Mouse (Mus musculus) mature B cell (primary cell): ENCODE data around the gene Mars.
"Not testable (repeated sequence)": the region's sequence is repeated elsewhere in the genome, so short reads cannot be mapped to it uniquely, and the experiment has no call there.

Source experiments
- in situ Hi-C: fragments of 300-500 bp; cut with MboI; formaldehyde crosslinking; loops from 2 replicates; pipeline ENCODE4 v1.14.3; 2019

Mars gene

DNA sequence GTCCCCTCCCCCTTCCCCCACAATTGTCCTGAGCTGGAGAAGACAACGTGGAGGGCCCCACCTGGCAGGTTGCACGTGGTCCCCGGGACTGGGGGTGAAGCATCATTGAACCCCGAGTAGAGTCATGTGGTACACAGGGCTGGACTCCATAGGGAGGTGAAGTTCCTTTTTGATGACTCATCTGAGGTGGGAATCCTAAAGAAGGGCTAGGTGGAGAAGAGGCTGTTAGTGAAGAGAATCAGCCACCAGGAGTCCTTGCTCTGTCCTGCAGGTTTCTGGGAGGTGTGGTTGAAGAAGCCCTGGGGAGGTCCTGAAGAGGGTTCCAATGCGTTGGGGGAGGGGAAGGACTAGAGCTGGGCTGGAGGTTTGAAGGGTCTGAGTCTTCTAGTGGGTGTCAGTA, 25.4 kb upstream of the Mars start:
- in situ Hi-C loops, result no loop called here

DNA sequence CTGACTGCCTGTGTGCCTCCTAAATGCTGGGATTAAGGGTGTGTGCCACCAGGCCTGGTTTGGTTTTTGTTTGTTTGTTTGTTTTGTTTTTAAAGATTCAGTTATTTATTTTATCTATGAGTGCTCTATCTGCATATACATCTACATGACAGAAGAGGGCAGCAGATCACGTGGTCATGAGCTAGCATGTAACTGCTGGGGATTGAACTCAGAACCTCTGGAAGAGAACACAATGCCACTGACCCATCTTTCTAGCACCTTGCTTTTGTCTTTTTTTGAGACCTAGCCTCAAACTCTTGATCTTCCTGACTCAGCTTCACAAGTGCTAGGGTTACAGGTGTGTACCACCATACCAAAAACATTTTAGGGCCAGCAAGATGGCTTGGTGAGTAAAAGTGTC, 23.7 kb upstream of the Mars start:
- in situ Hi-C loops, result no loop called here

DNA sequence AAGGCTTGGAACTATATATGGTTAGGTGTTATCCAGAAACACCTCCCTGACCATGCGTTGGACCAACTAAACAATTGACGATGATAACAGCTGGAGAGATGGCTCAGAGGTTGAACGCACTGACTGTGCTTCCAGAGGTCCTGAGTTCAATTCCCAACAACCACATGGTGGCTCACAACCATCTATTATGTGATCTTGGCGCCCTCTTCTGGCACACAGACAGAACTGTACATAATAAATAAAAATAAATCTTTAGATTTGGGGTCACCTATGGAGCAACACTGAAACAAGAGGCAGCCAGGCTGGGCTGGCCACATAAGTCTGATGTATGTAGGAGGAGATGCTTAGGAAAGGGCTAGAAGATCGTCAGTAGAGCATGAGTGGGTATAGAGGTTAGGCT, 21.6 kb upstream of the Mars start:
- in situ Hi-C loops, result no loop called here

DNA sequence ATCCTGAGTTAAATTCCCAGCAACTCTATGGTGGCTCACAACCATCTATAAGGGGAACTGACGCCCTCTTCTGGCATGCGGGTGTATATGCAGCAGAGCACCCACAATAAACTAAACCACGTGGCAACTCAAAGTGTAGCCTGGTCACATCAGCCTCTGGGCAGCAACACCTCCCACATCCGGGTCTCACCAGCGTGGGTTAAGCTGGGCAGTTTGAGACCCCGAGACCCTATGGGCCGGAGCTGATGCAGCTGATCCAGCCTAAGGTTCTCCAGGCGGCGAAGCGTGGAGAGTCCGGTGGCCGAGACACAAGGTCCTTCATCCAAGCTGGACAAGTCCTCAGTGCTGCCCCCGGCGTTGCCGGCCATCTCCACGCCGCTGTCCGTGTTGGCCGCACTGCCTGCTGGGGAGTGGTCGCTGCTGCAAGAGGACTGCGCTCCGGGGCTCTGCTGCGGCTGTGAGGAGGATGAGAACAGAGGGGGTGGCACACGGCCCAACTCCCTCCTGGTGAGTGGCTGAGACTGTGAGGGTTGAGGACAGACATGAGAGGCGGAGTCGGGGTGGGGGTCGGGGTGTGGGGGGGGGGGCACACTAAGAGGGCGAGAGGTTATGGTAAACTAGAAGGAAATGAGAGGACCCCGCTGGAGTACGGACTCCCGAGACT, 20.8 kb upstream of the Mars start:
- in situ Hi-C loops, result no loop called here

DNA sequence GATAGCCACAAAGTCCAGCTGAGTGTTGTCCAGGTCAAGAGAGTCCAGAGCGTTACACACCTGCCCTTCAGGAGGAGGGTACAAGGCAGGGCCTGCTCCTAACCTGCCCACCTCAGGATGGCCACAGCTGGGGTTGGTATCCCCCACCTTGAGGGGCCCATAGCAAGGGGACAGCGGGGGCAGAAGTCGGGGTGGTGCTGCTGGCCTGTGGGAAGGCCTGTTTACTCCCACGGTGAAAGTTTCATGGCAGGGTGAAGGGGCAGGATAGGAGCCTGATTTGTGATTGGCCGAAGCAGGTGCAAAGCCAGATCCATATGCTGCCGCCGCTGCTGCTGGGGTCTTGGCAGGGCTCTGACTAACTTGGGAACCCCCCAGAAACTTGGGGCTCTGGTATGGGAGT, 18.6 kb upstream of the Mars start:
- in situ Hi-C loops, result no loop called here

DNA sequence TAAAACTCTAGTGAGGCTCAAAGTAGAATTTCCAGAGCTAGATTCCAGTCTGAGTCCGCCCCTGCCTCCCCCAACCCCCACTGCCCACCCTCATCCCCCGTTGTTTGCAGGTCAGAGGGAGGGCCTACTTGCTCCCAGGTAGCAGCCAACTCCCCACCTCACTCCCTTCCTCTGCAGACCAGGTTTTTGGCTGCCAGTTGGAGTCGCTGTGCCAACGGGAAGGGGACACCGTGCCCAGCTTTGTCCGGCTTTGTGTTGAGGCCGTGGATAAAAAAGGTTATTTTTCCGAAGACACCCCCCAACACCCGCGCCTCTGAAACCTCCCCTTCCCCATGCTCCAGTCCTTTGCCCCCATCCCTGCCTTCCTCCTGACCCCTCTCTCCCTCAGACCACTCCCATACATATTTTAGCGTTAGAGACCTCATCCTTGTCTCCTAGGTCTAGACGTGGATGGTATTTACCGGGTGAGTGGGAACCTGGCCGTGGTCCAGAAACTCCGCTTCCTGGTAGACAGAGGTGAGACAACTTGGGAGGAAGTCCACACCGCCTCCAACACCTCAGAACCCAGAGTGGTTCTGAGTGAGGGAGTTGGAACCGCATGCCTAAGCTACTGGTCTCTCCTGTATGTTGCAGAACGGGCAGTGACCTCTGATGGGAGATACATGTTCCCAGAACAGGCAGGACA, 16.0 kb upstream of the Mars start:
- in situ Hi-C loops, result no loop called here

DNA sequence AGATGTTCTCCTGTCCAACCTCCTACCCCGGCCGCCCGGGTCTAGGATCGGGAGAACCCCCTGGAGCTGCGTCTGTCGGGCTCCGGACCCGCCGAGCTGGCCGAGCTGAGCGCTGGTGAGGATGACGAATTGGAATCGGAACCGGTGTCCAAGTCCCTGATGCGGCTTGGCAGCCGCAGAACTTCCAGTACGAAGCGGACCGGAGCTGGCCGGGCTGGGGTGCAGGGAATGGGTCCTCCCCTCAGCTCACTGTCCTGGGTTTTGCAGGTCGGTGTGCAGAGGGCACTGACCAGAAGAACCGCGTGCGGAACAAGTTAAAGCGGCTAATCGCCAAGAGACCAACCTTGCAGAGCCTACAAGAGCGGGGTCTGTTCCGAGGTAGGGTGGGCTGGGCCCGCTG, 15.2 kb upstream of the Mars start:
- in situ Hi-C loops, result no loop called here

DNA sequence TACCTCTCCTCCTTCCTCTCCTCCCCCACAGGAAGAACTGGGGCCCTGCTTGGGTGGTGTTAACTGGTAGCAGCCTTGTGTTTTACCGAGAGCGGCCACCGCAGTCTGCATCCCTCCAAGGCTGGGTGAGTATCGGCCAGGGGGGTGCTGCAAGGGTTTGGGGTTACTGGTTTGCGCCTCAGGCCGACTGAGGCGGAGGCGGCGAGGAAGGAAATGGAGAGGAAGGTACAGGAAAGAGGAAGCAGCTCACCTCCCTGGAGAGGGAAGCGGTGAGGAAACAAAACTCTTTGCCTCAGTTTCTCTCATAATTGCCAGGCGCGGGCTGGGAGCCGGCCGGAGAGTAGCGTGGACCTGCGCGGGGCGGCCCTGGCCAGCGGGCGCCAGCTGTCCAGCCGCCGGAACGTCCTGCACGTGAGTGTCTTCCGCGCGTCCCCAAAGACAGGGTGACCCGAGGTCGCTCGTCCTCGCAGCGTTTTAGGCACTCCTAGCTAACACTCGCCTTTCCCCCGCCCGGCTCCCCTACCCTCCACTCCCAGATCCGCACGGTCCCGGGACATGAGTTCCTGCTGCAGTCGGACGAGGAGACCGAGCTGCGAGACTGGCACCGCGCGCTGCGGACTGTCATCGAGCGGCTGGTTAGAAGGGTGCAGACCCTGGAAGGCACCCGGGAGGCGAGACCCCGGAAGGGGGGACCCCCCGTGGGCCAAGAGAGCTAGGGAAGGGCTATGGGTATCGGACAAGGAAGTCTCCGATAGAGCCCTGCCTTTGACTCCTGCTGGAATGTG, 14.6 kb upstream of the Mars start:
- in situ Hi-C loops, result no loop called here

DNA sequence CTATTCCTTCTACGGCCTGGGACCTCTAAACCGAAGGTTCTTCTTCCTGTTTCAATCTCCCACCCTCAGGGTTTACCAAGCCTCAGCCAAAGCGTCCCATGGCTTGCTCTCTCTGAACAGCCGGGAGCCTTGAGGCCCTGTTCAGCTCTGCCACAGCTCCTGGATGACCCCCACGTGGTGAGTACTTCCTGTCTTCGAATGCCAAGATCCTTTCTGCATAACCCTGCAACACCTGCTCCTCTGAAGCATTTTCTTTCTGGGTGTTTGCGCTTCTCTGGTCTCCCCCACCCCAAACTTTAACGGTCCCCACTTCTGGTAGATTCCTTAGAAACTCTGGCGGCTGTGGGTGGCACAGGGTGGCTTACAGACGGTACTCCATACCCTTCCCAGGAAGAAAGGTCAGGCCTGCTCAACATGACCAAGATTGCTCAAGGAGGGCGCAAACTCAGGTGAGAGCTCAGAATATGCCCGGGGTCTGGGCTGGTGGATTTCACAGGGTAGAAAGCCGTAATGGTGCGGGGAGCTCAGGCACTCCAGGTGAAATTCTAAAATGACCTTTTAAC, 13.9 kb upstream of the Mars start:
- in situ Hi-C loops, result no loop called here

DNA sequence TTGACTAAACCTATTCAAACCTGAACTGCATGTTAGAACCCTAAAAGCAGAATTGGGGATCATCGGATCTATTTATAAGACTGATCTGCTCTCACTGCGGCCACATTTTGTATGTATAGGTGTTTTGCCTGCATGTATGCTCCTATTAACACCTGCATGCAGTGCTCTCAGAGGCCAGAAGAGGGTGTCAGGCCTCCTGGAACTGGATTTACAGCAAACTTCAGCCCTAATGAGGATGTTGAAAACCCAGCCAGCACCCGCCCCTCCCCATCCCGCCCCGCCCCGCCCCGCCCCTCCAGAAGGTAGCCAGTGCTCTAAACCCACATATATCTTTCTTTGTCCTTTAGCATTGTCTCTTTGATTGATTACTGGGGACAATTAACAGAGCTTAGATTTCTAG, 12.9 kb upstream of the Mars start:
- in situ Hi-C loops, result no loop called here

DNA sequence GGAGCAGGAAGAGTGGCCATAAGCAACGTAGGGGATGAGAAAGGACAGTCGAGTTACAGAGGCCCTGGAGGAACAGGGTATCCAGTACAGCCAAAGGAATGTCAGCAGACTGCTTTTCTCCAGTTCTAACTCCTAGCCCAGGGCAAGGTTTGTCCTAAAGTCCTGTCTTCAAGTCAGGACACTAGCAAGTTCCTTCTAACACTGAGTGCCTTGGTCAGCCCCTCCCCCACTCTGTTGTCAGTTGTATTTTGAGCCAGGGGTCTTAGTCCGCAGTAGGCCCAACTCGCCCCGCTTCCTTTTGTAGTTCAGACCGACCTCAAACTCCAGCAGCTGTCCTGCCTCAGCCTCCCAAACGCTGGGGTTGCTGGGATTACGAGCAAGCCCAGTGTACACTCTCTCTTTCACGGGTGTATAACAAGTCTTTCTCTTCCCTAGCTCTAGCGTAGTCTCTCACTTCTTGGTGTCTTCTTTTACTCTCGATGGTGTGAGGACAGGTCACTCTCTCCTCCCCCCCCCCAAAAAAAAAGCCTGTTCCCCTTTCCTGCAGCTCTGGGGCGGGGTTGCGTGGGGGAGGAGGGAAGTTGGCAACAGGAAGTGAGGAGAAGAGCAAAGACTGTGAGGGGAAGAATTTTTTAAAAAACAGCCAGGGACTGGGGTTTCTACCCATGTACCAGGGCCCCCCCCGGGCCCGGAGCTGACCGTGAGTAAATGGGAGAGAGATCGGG, 11.7 kb upstream of the Mars start:
- in situ Hi-C loops, result no loop called here

DNA sequence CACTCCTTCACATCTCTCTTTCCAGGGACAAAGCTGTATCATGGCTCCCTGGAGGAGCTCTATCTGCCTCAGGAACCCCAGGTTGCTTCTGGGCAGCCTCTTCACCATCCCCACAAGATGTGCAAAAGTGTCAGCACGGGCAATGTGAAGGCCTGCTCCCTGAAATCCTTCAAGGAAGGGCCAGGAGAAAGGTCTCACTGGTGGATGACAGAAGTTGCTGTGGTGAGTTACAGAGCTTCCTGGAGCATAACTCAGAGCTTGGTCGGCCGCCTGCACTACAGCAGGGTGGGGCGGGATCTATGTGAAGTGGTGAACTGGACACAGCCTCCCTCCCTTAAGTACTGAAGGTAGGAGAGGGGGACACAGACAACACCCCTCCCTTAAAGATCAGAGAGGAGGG, 11.1 kb upstream of the Mars start:
- in situ Hi-C loops, result no loop called here

DNA sequence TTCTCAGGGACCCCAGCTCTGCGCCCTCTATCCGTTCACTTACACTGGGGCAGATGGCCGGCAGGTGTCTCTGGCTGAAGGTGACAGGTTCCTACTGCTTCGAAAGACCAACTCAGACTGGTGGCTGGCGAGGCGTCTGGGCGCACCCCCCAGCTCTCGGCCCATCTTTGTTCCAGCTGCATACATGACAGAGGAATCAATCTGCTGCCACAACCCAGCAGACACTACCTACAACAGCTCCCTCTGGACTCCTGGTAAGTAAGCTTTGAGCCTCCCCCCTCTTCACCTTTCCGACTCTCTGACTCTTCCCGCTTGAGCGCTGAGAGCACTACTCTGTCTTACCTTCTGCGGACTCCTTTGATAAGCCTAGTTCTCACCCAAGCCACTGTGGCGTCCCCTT, 10.6 kb upstream of the Mars start:
- in situ Hi-C loops, result no loop called here

DNA sequence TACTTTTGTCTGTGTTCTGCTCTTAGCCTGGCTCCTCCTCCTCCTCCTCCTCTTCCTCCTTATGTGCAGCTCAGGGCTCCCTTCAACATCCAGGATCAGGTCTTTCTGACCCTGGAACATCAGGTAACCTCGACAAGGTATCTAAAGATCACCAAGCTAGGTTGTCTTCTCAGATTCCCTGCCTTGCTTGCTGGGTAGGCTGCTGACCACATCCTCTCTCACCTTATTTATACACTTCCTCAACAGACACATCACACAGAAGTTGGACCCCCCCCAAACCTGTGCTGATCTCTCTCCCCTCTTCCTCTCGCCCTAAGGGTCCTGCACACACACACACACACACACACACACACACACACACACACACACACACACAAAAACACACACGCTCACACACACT, 10.0 kb upstream of the Mars start, which contains the start of gene Arhgap9:
TSS of gene Arhgap9 (plus strand) at position 344 of the 400 bp plus-strand sequence.
- in situ Hi-C loops, result no loop called here

DNA sequence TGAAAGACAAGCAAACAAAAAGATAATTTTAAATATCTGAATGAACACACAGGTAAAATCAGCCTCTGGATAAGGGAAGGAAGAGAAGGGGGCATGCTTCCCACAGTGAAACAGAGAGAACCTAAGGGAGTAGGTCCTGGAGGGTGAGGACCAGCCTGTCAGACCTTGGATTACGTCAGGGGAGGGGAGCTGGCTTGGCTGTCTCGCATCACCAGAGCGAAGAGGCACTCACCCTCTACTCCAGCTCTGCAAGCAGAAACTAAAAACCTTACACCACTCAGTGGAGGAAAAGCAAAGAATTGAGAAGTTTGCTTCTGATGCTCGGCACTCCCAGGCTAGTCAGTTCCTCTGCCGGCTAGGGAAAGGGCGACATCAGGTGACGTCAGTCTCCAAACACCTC, 8.4 kb upstream of the Mars start:
- in situ Hi-C loops, result no loop called here

DNA sequence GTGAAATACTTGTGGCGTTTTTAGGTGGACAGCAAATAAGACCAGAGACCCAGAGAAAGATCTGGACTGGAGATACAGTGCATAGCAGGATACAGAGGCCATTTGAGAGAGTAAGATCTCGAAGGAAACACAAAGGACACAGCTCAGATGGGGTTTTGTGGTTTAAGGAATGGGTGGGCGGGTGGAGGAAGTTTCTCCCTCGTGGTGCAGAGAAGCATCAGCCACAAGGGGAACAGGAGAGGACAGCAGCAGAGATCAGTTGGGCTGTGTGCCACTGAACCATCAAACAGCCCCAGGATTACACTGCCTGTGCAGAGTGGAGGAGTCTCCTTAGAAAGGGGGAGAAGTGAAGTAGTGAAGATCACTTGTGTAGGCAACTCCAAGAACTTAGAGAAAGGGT, 6.4 kb upstream of the Mars start:
- in situ Hi-C loops, result no loop called here

DNA sequence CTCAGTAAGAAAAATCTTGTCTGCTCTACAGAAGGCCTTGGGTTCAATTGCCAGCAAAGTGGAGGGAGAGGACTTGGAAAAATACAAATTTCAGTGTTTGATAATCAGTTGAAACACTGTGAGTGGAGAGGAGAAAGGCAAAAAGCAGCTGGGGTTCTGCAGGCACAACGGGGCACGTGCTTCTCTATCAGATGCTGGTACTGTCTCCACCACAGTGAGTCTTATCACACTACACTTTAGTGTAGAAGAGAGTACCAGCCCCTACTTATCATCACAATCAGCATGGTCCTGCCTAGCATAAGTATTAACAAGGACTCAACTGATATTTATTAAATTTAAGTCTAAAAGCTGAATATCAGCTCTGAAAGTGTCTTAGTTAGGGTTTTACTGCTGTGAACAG, 5.7 kb upstream of the Mars start:
- in situ Hi-C loops, result no loop called here

DNA sequence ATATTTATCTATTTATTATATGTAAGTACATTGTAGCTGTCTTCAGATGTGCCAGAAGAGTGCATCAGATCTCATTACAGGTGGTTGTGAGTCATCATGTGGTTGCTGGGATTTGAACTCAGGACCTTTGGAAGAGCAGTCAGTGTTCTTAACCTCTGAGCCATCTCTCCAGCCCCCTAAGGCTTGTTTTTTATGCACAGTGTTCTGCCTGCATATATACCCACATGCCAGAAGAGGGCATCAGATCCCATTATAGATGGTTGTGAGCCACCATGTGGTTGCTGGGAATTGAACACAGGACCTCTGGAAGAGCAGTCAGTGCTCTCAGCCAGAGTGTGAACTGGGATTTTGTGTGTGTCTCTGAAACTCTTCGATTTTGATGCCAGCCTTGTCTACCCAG, 3.4 kb upstream of the Mars start:
- in situ Hi-C loops, result not testable (repeated sequence)

DNA sequence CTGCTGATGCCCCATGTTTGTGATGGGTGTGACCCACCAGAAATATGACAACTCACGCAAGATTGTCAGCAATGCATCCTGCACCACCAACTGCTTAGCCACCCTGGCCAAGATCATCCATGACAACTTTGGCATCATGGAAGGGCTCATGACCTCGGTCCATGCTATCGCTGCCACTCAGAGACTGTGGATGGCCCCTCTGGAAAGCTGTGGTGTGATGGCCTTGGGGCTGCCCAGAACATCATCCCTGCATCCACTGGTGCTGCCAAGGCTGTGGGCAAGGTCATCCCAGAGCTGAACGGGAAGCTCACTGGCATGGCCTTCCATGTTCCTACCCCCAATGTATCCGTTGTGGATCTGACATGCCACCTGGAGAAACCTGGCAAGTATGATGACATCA, 1.9 kb upstream of the Mars start:
- in situ Hi-C loops, result not testable (repeated sequence)

DNA sequence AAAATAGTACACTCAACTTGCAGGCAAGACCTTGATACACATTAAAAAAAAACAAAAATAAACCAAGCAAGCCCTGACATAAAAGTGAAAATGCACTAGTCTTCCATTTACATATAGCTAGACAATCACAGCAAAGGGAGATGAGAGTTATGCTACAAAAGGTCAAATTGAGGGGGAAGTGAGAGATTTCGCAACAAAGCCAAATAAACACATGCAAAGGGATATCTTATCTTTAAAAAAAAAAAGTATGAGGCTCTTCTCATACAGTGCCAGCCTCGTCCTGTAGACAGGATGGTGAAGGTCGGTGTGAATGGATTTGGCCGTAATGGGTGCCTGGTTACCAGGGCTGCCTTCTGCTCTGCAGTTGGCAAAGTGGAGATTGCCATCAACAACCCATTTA, 1.3 kb upstream of the Mars start:
- in situ Hi-C loops, result no loop called here

DNA sequence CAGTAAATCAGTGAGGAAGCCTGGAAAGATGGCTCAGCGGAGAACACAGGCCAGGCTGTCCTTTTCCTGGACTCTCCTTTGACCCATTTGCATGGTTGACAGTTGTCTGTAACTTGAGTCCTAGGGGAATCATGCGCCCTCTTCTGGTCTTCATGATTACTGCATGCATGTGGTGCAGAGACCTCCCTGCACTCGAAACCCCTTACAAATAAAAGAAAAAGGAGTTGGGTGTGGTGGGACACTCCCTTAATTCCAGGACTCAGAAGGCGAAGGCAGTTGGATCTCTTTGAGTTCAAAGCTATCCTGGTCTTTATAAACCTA, 730 bp upstream of the Mars start:
- in situ Hi-C loops, result no loop called here
